Mouse (Mus musculus): ENCODE results near the gene Vmn2r78.
"Not testable (repeated sequence)": the region's sequence is repeated elsewhere in the genome, so short reads cannot be mapped to it uniquely, and the experiment has no call there.

Gene Vmn2r78

GRCm38 (mm10) chr7:86914794-86915193 is at the start of gene Vmn2r78:
TSS of gene Vmn2r78 (plus strand) at chr7:86915094.
- DNase-seq (ENCODE audit: low spot score), result not testable (repeated sequence)

- DNase-seq (ENCODE audit: low spot score), result no peak
These were observed 25.1 kb upstream of the Vmn2r78 start for GRCm38 (mm10) chr7:86889470-86890469.

GRCm38 (mm10) chr7:86937288-86937687 is 22.4 kb downstream of the Vmn2r78 start:
- no peak for DNase-seq (ENCODE audit: low spot score)

GRCm38 (mm10) chr7:86994700-86995099 is 79.8 kb downstream of the Vmn2r78 start:
- DNase-seq (ENCODE audit: low spot score), result no peak

- DNase-seq (ENCODE audit: low spot score), result not testable (repeated sequence)
These were observed 80.9 kb downstream of the Vmn2r78 start, which contains the start of gene Vmn2r79 for GRCm38 (mm10) chr7:86995815-86996214. TSS of gene Vmn2r79 (plus strand) at chr7:86996115.
